Mouse (Mus musculus): ENCODE measurements around the gene Gm4567. TPM values are rescaled to one million over a fixed set of nuclear protein-coding genes. Genes with fewer than 3 reads are reported as not detected.

The Gm4567 gene
- not detected for polyA plus RNA-seq (2017; shearing (Covaris generic))

GRCm38 (mm10) chr7:22719610-22720009 is at the start of gene Gm4567:
Gene Gm4567, minus strand, starts transcription at chr7:22719710.

GRCm38 (mm10) chr7:22761397-22761796 is 41.9 kb upstream of the Gm4567 start, which contains the start of gene Vmn1r157:
Gene Vmn1r157, plus strand, starts transcription at chr7:22761697.

GRCm38 (mm10) chr7:22692217-22692616 is 27.3 kb downstream of the Gm4567 start, which contains the start of gene Gm8693:
Gene Gm8693, minus strand, starts transcription at chr7:22692317.

Other genes starting within 250 kb of the Gm4567 start
- not detected for gene Vmn1r151, start 220.0 kb downstream of the Gm4567 start, polyA plus RNA-seq (2017; shearing (Covaris generic))
- not detected for gene Vmn1r152, start 196.7 kb downstream of the Gm4567 start, polyA plus RNA-seq (2017; shearing (Covaris generic))
- gene Gm8677, start 184.8 kb downstream of the Gm4567 start, polyA plus RNA-seq (2017; shearing (Covaris generic)): not detected
- not detected for gene Gm4201, start 154.4 kb downstream of the Gm4567 start, polyA plus RNA-seq (2017; shearing (Covaris generic))
- gene Gm4565, start 131.6 kb downstream of the Gm4567 start, polyA plus RNA-seq (2017; shearing (Covaris generic)): 0.24 TPM
- gene Vmn1r155, start 61.7 kb downstream of the Gm4567 start, polyA plus RNA-seq (2017; shearing (Covaris generic)): not detected
- gene Gm8693, start 27.4 kb downstream of the Gm4567 start, polyA plus RNA-seq (2017; shearing (Covaris generic)): not detected
- gene Vmn1r157, start 42.0 kb upstream of the Gm4567 start, polyA plus RNA-seq (2017; shearing (Covaris generic)): not detected
- not detected for gene Vmn1r158, start 71.1 kb upstream of the Gm4567 start, polyA plus RNA-seq (2017; shearing (Covaris generic))
- gene Vmn1r159, start 123.9 kb upstream of the Gm4567 start, polyA plus RNA-seq (2017; shearing (Covaris generic)): not detected
- not detected for gene Vmn1r160, start 151.5 kb upstream of the Gm4567 start, polyA plus RNA-seq (2017; shearing (Covaris generic))